Mouse (Mus musculus): ENCODE measurements at regions not wholly inside any gene's neighbourhood (a gene's known extent, or its start where the extent isn't known, plus 50 kb on each side); places are given as distances from the start of the nearest gene placed in this dataset.
"Not testable (repeated sequence)": the region's sequence is repeated elsewhere in the genome, so short reads cannot be mapped to it uniquely, and the experiment has no call there.

DNA sequence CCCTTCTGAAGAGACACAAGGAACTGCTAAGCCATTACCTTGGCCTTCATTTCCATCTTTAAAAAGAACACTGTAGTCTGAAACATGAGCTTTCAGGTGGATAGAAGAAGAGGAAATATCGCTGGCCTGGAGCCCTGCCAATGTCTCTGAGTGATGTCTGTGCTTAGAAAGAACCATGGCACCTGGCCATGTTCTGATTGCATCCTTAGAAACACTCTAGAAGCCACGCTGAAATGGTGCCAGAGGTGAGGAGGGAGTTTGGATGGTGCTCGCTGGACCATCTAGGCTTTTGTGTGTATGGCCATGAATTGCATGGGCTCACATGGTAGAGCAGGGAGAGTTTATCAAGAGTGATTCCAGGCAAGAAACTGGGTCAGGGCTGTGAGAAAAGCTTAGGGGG, 207.4 kb downstream of the Diras2 start:
- no peak for DNase-seq (ENCODE audit: low read depth, low spot score)
- Histone ChIP-seq H3K4me3 (ENCODE audit: control insufficient read depth in 1 of 2, insufficient read depth in 1 of 2, low read depth in 2 of 2, low read length in 2 of 2) (no peak overlapping the region), H3K27ac (ENCODE audit: control insufficient read depth, low read depth, low read length) (no peak overlapping the region), H3K9ac (ENCODE audit: control insufficient read depth, low read depth, low read length, poor library complexity, severe bottlenecking) (no peak overlapping the region), H3K9me3 (replicated peaks; ENCODE audit: insufficient read depth, low read length) (no peaks in the 10 kb centered on the region), H3K27me3 (ENCODE audit: control insufficient read depth in 1 of 2, insufficient read depth in 2 of 2, low read length in 2 of 2) (no peaks in the 10 kb centered on the region), H3K4me1 (ENCODE audit: control insufficient read depth in 1 of 2, insufficient read depth in 2 of 2, low read length in 2 of 2) (no peaks in the 10 kb centered on the region), H3K79me2 (ENCODE audit: control insufficient read depth, insufficient read depth, low read length, poor library complexity) (no peaks in the 10 kb centered on the region), H3K36me3 (ENCODE audit: control insufficient read depth in 1 of 2, insufficient read depth in 2 of 2, low read length in 2 of 2) (no peaks in the 10 kb centered on the region)
- TF ChIP-seq CTCF (IDR thresholded peaks at IDR 0.05 in 2 of 3, conservative IDR thresholded peaks at IDR 0.05 in 1 of 3; ENCODE audit: control insufficient read depth in 1 of 3, insufficient read depth in 1 of 3, low read depth in 2 of 3, low read length in 3 of 3, poor library complexity in 1 of 3, severe bottlenecking in 1 of 3) (no peak), GATA1 (IDR thresholded peaks at IDR 0.05; ENCODE audit: low read depth, low read length) (no peak), MAX (IDR thresholded peaks at IDR 0.05; ENCODE audit: low read length) (no peak), RAD21 (IDR thresholded peaks at IDR 0.05; ENCODE audit: low read depth, low read length) (no peak), UBTF (IDR thresholded peaks at IDR 0.05; ENCODE audit: borderline replicate concordance, insufficient read depth, low read depth, low read length) (no peak), ZKSCAN1 (IDR thresholded peaks at IDR 0.05; ENCODE audit: low read depth, low read length) (no peak), RCOR1 (IDR thresholded peaks at IDR 0.05; ENCODE audit: low read depth, low read length) (no peak), TBP (IDR thresholded peaks at IDR 0.05; ENCODE audit: low read depth, low read length) (no peak), MAFK (IDR thresholded peaks at IDR 0.05; ENCODE audit: borderline replicate concordance, low read depth, low read length) (no peak), SIN3A (IDR thresholded peaks at IDR 0.05; ENCODE audit: low read length) (no peak), MYC (IDR thresholded peaks at IDR 0.05; ENCODE audit: low read depth, low read length) (no peak)

DNA sequence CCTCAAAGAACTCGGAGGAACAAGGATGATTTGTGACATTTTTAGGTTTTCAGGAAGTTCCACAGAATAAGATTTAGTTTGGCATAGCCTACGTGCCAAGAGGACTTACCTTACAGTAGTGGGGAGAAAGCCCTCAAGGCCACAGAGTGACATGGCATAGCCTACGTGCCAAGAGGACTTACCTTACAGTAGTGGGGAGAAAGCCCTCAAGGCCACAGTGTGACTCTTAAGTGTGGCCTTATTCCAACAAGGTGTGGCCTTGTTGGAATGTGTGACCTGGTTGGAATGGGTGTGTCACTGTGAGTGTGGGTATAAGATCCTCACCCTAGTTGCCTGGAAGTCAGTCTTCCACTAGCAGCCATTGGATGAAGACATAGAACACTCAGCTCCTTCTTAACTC, 206.7 kb downstream of the Diras2 start:
- not testable (repeated sequence) for H3K27me3 ChIP-seq (ENCODE audit: control insufficient read depth in 1 of 2, insufficient read depth in 2 of 2, low read length in 2 of 2); H3K4me3 ChIP-seq (ENCODE audit: control insufficient read depth in 1 of 2, insufficient read depth in 1 of 2, low read depth in 2 of 2, low read length in 2 of 2); H3K9ac ChIP-seq (ENCODE audit: control insufficient read depth, low read depth, low read length, poor library complexity, severe bottlenecking); H3K36me3 ChIP-seq (ENCODE audit: control insufficient read depth in 1 of 2, insufficient read depth in 2 of 2, low read length in 2 of 2); H3K79me2 ChIP-seq (ENCODE audit: control insufficient read depth, insufficient read depth, low read length, poor library complexity); H3K27ac ChIP-seq (ENCODE audit: control insufficient read depth, low read depth, low read length); H3K4me1 ChIP-seq (ENCODE audit: control insufficient read depth in 1 of 2, insufficient read depth in 2 of 2, low read length in 2 of 2); DNase-seq (ENCODE audit: low read depth, low spot score); H3K9me3 ChIP-seq (replicated peaks; ENCODE audit: insufficient read depth, low read length)

DNA sequence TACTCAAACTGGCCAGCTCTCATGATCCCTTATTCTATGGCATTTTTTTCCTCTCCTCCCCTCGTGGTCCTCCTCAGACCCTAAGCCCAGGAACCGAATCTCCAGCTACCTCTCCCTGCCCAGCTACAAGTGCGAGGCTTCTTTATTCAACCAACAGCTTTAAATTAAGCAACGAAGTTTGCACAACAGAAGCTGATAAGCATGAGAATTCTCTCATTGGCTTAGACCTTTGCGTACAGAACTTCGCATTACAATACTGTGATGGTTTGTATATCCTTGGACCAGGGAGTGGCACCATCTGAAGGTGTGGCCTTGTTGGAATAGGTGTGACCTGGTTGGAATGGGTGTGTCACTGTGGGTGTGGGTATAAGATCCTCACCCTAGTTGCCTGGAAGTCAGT, 205.4 kb downstream of the Diras2 start:
- H3K79me2 ChIP-seq (ENCODE audit: control insufficient read depth, insufficient read depth, low read length, poor library complexity); H3K9ac ChIP-seq (ENCODE audit: control insufficient read depth, low read depth, low read length, poor library complexity, severe bottlenecking); H3K27ac ChIP-seq (ENCODE audit: control insufficient read depth, low read depth, low read length); H3K27me3 ChIP-seq (ENCODE audit: control insufficient read depth in 1 of 2, insufficient read depth in 2 of 2, low read length in 2 of 2); DNase-seq (ENCODE audit: low read depth, low spot score); H3K4me1 ChIP-seq (ENCODE audit: control insufficient read depth in 1 of 2, insufficient read depth in 2 of 2, low read length in 2 of 2); H3K9me3 ChIP-seq (replicated peaks; ENCODE audit: insufficient read depth, low read length); H3K36me3 ChIP-seq (ENCODE audit: control insufficient read depth in 1 of 2, insufficient read depth in 2 of 2, low read length in 2 of 2); H3K4me3 ChIP-seq (ENCODE audit: control insufficient read depth in 1 of 2, insufficient read depth in 1 of 2, low read depth in 2 of 2, low read length in 2 of 2): not testable (repeated sequence)

DNA sequence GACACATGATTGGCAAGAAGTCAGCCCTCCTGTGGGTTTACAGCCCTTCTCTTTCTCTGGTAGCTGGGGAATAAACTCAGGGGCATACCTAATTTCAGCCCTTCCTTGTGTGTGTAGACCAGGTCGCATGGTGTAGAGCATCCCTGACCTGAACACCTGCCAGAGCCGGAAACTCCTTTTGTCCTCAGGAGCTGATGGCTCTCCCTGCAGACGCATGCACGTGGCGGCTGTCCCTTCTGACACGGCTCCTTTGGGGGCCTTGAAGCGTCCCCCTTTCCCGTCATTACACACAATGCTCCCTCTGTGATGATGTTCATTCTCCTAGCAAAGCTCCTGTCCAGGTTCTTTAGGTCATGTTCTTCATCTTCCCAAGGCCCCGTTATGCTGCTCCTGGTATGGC, 203.3 kb downstream of the Diras2 start:
- TF ChIP-seq CTCF (IDR thresholded peaks at IDR 0.05 in 2 of 3, conservative IDR thresholded peaks at IDR 0.05 in 1 of 3; ENCODE audit: control insufficient read depth in 1 of 3, insufficient read depth in 1 of 3, low read depth in 2 of 3, low read length in 3 of 3, poor library complexity in 1 of 3, severe bottlenecking in 1 of 3): no peak
- no peaks in the 10 kb centered on the region for H3K4me1 ChIP-seq (ENCODE audit: control insufficient read depth in 1 of 2, insufficient read depth in 2 of 2, low read length in 2 of 2)
- no peak overlapping the region for H3K27ac ChIP-seq (ENCODE audit: control insufficient read depth, low read depth, low read length)
- H3K9me3 ChIP-seq (replicated peaks; ENCODE audit: insufficient read depth, low read length): no peaks in the 10 kb centered on the region
- H3K79me2 ChIP-seq (ENCODE audit: control insufficient read depth, insufficient read depth, low read length, poor library complexity): no peaks in the 10 kb centered on the region
- no peak for DNase-seq (ENCODE audit: low read depth, low spot score)
- H3K9ac ChIP-seq (ENCODE audit: control insufficient read depth, low read depth, low read length, poor library complexity, severe bottlenecking): no peak overlapping the region
- H3K36me3 ChIP-seq (ENCODE audit: control insufficient read depth in 1 of 2, insufficient read depth in 2 of 2, low read length in 2 of 2): no peaks in the 10 kb centered on the region
- no peaks in the 10 kb centered on the region for H3K27me3 ChIP-seq (ENCODE audit: control insufficient read depth in 1 of 2, insufficient read depth in 2 of 2, low read length in 2 of 2)
- H3K4me3 ChIP-seq (ENCODE audit: control insufficient read depth in 1 of 2, insufficient read depth in 1 of 2, low read depth in 2 of 2, low read length in 2 of 2): no peak overlapping the region

Data from MEL (cell line).